Mouse (Mus musculus) kidney, postnatal 36 days (tissue): ENCODE results near the gene Actn1.

Source experiments
- DNase-seq, 2 experiments: peaks; one replicate each; pipeline ENCODE4 v3.0.0; 2021 to 2022; ENCODE audit warnings: mixed read lengths in 2 of 2

The Actn1 gene

GRCm38 (mm10) chr12:80133011-80133545 lies 127.1 kb downstream of the Actn1 start:
- DNase-seq: no peak

DNA sequence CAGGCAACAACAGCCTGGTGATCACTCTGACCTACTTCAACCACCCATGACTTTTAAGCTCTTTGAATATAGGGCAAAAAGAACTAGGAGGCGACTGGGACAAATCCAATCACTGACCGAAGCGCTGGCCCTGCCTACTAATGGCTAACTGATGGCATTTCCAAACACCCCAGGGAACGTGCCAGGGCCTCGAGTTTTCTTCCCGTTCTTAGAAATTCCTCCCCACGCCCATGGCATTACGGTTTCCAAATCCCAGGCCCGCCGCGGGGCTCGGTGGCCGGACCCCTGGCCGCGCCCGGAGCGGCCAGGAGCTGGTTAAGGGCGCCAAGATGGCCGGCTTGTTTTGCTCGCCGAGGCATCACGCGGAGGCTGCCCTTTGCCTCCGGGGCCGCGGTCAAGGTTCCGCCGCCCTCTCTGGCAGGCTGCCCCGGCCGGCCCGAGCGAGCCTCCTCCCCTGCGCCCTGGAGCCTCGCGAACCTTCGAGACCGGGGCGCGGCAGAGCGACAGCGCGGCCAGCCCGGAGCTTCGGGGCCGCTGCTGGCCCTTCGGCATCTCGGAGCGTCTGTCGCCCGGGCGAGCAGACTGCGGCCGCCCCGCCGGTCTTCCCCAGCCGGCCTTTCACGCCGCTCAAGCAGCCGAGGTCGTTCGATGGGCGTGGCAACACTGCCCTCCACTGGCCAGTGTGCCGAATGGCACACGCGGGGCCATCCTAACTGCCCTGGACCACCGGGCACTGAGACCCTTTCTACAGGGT lies 127.7 kb downstream of the Actn1 start:
- peak; percentile 94 to 96 for DNase-seq

DNA sequence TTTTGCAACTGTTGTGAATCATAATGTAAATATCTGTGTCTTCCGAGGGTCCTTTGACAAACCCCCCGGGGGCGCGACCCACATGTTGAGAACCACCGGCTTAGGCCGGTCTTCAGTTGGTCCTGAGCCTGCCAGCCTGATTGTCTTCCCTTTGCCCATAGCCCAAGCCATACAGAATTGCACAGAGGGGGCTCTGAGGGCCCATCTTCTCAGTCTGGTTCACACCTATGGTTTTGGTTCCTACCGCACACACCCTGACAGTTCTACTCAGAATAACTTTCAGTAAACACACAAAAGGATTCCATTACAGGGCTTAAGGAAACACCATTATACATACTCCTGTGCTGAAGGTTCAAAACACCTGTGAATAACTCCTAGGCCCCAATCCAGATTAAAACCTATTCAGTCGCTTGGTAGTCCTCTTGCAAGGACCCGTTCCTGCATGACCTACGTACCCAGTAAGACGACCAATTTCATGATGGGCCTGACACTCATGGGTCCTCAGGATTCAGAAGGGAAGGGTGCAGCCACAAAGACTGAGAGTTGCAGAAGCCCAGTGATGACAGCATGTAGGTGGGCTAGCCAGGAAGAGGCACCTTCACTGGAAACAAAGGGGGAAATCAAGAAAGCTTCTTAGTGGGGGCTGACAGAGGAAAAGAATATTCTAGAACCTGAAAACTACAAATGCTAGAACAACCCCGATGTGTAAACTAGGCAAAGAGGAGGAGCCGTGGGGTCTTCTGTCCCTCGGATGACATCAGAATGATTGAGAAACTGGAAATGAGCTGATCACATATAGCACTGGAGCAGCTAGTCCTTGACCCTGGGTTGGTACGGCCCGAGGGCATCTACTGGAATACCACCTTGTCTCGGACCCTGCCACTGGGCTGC lies 128.6 kb downstream of the Actn1 start:
- DNase-seq: no peak

- DNase-seq: peak; percentile 61 to 72
Measured at GRCm38 (mm10) chr12:80130558-80131358, 129.4 kb downstream of the Actn1 start.

DNA sequence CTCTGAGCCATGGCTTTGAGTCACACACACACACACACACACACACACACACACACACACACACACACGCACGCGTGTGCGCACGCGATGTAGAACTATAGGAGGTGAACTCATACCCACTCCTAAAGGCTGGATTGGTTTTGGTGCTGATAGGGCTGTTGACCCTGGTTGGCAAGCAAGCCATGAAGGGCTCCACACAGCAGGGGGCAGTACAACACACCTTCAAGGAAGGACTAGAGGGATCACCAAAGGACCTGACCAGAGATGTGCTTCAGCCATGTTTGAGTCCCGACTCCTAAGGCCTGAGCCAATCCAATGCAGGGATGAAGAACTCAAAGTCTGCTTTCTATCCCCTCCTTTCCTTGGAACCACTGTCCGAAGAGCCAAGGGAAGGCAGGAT lies 130.6 kb downstream of the Actn1 start:
- peak in 1 of 2 experiments; percentile 70 for DNase-seq

- no peak for DNase-seq
Measured at GRCm38 (mm10) chr12:80127191-80127762, 132.9 kb downstream of the Actn1 start.

GRCm38 (mm10) chr12:80125316-80125715 lies 134.9 kb downstream of the Actn1 start:
- DNase-seq: peak in 1 of 2 experiments; percentile 59

DNA sequence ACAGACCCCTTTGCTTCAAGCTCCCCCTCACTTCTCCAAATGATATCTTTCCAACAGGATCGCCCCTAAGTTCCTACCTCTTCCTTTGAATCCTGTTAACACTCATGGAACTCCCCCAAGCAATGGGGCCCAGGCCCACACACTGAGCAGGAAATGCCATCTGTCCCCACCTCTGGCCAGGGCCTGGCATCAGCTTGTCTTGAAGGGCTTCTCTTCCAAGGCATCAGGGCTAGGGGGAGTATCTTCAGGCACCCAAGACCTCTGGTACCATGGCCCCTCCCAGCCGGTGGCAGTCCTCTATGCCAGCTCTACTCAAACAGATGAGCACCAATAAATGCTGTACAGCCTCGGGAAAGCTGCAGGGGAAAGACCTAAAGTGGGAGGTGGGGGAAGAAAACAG lies 135.4 kb downstream of the Actn1 start:
- DNase-seq: no peak

DNA sequence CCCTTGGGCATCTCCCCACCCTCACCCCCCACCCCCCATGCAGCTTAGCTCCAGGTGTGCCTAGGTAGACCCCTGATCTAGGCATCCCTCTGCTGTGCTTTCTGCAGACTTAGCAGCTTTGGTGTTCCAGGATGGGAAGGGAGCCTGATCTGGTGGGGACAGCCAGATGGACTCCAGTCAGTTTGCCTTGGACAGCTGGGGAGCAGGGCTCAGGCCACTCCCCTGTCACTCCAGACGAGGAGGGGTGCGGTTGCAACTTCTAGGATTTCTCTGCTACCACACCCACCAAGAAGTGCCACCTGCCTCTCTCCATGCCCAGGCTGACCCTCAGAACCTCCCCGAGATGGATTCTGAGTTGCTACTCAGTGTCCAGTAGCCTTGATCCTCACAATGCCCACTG lies 136.0 kb downstream of the Actn1 start:
- no peak for DNase-seq

GRCm38 (mm10) chr12:80123227-80123803 lies 136.9 kb downstream of the Actn1 start:
- no peak for DNase-seq

DNA sequence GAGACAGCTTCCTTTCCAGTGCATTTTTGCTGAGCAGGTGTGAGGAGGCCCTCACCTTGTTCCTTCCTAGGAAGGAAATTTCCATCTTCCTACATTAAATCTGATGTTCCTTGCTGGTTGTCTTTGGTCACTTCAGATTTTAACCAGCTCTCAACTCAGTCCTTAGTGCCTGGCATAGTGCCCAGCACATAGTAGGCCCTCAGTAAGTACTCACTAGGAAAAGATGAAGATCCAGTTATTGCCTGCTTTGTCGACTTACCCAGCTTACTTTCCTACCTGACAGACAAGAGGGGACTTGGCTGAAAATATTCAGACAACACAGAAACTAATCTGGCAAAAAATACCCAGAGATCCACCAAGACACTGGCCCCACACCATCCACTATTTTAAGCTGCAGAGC lies 138.7 kb downstream of the Actn1 start:
- no peak for DNase-seq

DNA sequence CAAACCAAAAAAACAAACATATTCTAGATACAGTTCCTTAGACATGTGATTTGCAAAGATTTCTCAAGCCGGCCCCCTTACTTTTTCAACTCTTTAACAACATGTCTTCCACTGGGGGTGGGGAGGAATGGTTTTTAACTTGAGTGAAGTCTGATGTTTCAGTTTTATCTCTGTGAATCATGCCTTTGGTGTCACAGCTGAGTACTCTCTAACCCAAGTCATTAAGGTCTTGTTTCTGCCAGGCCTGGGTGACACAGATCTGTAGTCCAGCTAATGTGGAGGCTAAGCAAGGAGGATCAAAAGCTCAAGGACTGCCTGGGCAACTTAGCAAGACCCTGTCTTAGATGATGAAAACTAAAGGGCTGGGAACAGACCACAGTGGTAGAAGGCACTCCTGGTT lies 141.6 kb downstream of the Actn1 start:
- no peak for DNase-seq
